Mouse (Mus musculus) myocyte (in vitro differentiated cells): ENCODE measurements around the gene Trmt1.

Source experiments
- E2F4 ChIP-seq: IDR thresholded peaks from one replicate; pipeline ENCODE4 v1.6.1; 2011; ENCODE audit warnings: mild to moderate bottlenecking, control low read depth, moderate library complexity; ENCODE audit not compliant: insufficient read depth
- MAX ChIP-seq: IDR thresholded peaks from one replicate; pipeline ENCODE4 v1.6.1; 2011; ENCODE audit warnings: low read depth, mild to moderate bottlenecking, control low read depth
- MYOD1 ChIP-seq, 3 experiments: IDR thresholded peaks; one replicate each; pipeline ENCODE4 v1.6.1; 2011; ENCODE audit warnings: control low read depth in 2 of 3, low read depth in 2 of 3, mild to moderate bottlenecking in 2 of 3, moderate library complexity in 1 of 3; ENCODE audit not compliant: insufficient read length in 2 of 3, control insufficient read depth in 1 of 3
- MYOG ChIP-seq, 3 experiments: IDR thresholded peaks; one replicate each; pipeline ENCODE4 v1.6.1; 2011; ENCODE audit warnings: control low read depth in 2 of 3, low read depth in 2 of 3, mild to moderate bottlenecking in 2 of 3; ENCODE audit not compliant: insufficient read length in 2 of 3, control insufficient read depth in 1 of 3, insufficient read depth in 1 of 3
- POLR2A ChIP-seq: IDR thresholded peaks from one replicate; pipeline ENCODE4 v1.6.1; 2011; ENCODE audit warnings: low read depth, mild to moderate bottlenecking, control low read depth, moderate library complexity; ENCODE audit not compliant: insufficient read length
- POLR2AphosphoS2 ChIP-seq: IDR thresholded peaks from one replicate; pipeline ENCODE4 v1.6.1; 2011; ENCODE audit warnings: low read depth, control low read depth; ENCODE audit not compliant: insufficient read length
- TCF12 ChIP-seq: IDR thresholded peaks from one replicate; pipeline ENCODE4 v1.6.1; 2011; ENCODE audit warnings: mild to moderate bottlenecking, control low read depth; ENCODE audit not compliant: poor library complexity, insufficient read depth, severe bottlenecking
- TCF3 ChIP-seq: IDR thresholded peaks from one replicate; pipeline ENCODE4 v1.6.1; 2011; ENCODE audit warnings: low read depth, control low read depth; ENCODE audit not compliant: insufficient read length
- USF1 ChIP-seq: IDR thresholded peaks from one replicate; pipeline ENCODE4 v1.6.1; 2011; ENCODE audit warnings: low read depth, mild to moderate bottlenecking, control low read depth, moderate library complexity

GRCm38 (mm10) chr8:84733959-84734358 lies 47.9 kb downstream of the Trmt1 start:
- TF ChIP-seq POLR2A, result no peak
- TF ChIP-seq MYOD1 (IDR thresholded peaks at IDR 0.05; ENCODE audit: control insufficient read depth in 1 of 3, insufficient read length in 2 of 3, low read depth in 2 of 3), result no peak
- no peak for TF ChIP-seq E2F4
- TF ChIP-seq POLR2AphosphoS2, result no peak
- TF ChIP-seq MAX, result no peak
- no peak for TF ChIP-seq TCF12
- TF ChIP-seq TCF3, result no peak
- TF ChIP-seq MYOG (IDR thresholded peaks at IDR 0.05; ENCODE audit: control insufficient read depth in 1 of 3, insufficient read depth in 1 of 3, insufficient read length in 2 of 3, low read depth in 2 of 3), result no peak
- no peak for TF ChIP-seq USF1
